Mouse (Mus musculus) kidney, adult 2 months (tissue): ENCODE data around the gene Prex1.

Experiments
- CTCF ChIP-seq: fragments of 200-500 bp; conservative IDR thresholded peaks from 2 replicates; pipeline ENCODE4 v1.5.1; 2011; ENCODE audit warnings: low read depth, mild to moderate bottlenecking, control low read depth, low read length, moderate library complexity, mixed read lengths; ENCODE audit not compliant: insufficient read depth, insufficient read length
- POLR2A ChIP-seq: fragments of 200-500 bp; IDR thresholded peaks from one replicate; pipeline ENCODE4 v1.6.1; 2011; ENCODE audit warnings: low read depth, low read length, control low read depth

DNA sequence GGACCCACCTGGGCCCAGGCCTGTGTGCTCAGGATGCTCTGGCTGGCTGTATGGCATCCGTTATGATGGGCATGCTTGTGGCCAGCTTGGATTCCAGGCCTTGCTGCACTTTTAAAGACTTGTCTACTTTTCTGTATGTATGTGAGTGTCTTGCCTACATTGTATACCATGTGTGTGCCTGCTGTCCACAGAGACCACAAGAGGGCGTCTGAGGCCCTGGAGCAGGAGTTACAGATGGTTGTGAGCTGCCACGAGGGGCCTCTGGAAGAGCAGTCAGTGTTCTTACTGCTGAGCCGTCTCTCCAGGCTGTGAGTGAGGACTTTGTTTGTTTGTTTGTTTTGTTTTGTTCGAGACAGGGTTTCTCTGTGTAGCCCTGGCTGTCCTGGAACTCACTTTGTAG is 148.1 kb downstream of the Prex1 start:
- TF ChIP-seq CTCF (no peak), POLR2A (no peak)
